Mouse (Mus musculus) spleen, adult 2 months (tissue): ENCODE results near the gene Pde4c.

Experiments
- CTCF ChIP-seq: fragments of 200-500 bp; IDR thresholded peaks from 2 replicates; pipeline ENCODE4 v1.5.1; 2011; ENCODE audit warnings: mild to moderate bottlenecking, inconsistent platforms; ENCODE audit not compliant: insufficient read depth, insufficient read length, insufficient replicate concordance; ENCODE audit errors: extremely low read depth
- POLR2A ChIP-seq: fragments of 200-500 bp; IDR thresholded peaks from 2 replicates; pipeline ENCODE4 v1.6.1; 2011; ENCODE audit warnings: low read depth, low read length, inconsistent platforms

DNA sequence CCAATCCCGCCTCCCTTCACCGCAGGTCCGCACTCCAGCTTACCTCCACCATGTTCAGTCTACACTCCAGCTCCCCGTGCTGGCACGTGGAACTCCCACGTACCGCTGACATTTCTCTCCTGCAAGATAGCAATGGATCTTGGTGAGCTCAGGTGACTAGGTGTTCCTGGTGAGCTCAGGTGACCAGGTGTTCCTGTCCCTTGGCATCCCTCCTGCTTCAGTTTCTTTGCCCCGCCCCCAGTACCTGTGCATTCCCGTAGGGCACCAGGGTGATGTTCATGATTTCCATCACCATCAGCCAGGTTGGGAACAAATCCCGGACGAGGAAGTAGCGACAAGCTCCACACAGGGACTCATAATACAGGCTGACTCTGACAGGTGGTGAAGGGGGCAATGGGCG lies 41.2 kb downstream of the Pde4c start:
- TF ChIP-seq POLR2A, result no peak
- TF ChIP-seq CTCF, result no peak
